Mouse (Mus musculus): ENCODE measurements at regions not wholly inside any gene's neighbourhood (a gene's known extent, or its start where the extent isn't known, plus 50 kb on each side); places are given as distances from the start of the nearest gene placed in this dataset.

DNA sequence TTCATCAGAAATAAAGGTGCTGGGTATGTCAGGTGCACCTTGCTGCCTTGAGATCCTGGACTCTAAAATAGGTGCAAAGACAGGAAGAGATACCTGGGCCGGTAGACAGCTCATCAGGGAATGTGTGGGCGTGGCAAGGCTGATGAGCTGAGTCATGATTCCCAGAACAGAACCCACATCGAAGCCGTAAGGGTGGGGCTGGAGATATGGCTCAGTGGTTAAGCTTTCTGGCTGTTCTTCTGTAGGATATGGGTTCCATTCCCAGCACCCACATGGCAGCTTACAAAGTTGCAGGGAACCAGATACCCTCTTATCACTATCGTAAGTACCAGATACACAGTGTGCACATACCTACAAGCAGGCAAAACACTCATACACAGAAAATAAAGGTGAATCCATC lies 219.6 kb downstream of the Lpin1 start:
- H3K27ac ChIP-seq (ENCODE audit: control insufficient read depth, insufficient read depth, low read depth, low read length), result no peak overlapping the region
- H3K36me3 ChIP-seq (ENCODE audit: control insufficient read depth, insufficient read depth, low read length), result no peaks in the 10 kb centered on the region
- H3K4me1 ChIP-seq (ENCODE audit: control insufficient read depth, insufficient read depth, low read length), result no peaks in the 10 kb centered on the region
- TF ChIP-seq POLR2A (IDR thresholded peaks at IDR 0.05; ENCODE audit: control insufficient read depth, low read depth, low read length) (no peak), CTCF (IDR thresholded peaks at IDR 0.05; ENCODE audit: control insufficient read depth, insufficient read depth, insufficient replicate concordance, low read depth, low read length) (no peak)
- H3K27me3 ChIP-seq (ENCODE audit: control insufficient read depth, insufficient read depth, low read length), result no peaks in the 10 kb centered on the region
- H3K4me3 ChIP-seq (ENCODE audit: control insufficient read depth, low read depth, low read length), result no peak overlapping the region

GRCm38 (mm10) chr12:16387035-16387434 lies 223.7 kb downstream of the Lpin1 start:
- no peak for TF ChIP-seq POLR2A (IDR thresholded peaks at IDR 0.05; ENCODE audit: control insufficient read depth, low read depth, low read length)
- no peak for TF ChIP-seq CTCF (IDR thresholded peaks at IDR 0.05; ENCODE audit: control insufficient read depth, insufficient read depth, insufficient replicate concordance, low read depth, low read length)
- no peaks in the 10 kb centered on the region for H3K27me3 ChIP-seq (ENCODE audit: control insufficient read depth, insufficient read depth, low read length)
- H3K4me3 ChIP-seq (ENCODE audit: control insufficient read depth, low read depth, low read length), result no peak overlapping the region
- H3K36me3 ChIP-seq (ENCODE audit: control insufficient read depth, insufficient read depth, low read length), result no peaks in the 10 kb centered on the region
- no peak overlapping the region for H3K27ac ChIP-seq (ENCODE audit: control insufficient read depth, insufficient read depth, low read depth, low read length)
- H3K4me1 ChIP-seq (ENCODE audit: control insufficient read depth, insufficient read depth, low read length), result no peaks in the 10 kb centered on the region

GRCm38 (mm10) chr12:16384396-16384795 lies 226.4 kb downstream of the Lpin1 start:
- no peaks in the 10 kb centered on the region for H3K27me3 ChIP-seq (ENCODE audit: control insufficient read depth, insufficient read depth, low read length)
- TF ChIP-seq CTCF (IDR thresholded peaks at IDR 0.05; ENCODE audit: control insufficient read depth, insufficient read depth, insufficient replicate concordance, low read depth, low read length) (no peak), POLR2A (IDR thresholded peaks at IDR 0.05; ENCODE audit: control insufficient read depth, low read depth, low read length) (no peak)
- no peak overlapping the region for H3K27ac ChIP-seq (ENCODE audit: control insufficient read depth, insufficient read depth, low read depth, low read length)
- no peaks in the 10 kb centered on the region for H3K4me1 ChIP-seq (ENCODE audit: control insufficient read depth, insufficient read depth, low read length)
- no peaks in the 10 kb centered on the region for H3K36me3 ChIP-seq (ENCODE audit: control insufficient read depth, insufficient read depth, low read length)
- H3K4me3 ChIP-seq (ENCODE audit: control insufficient read depth, low read depth, low read length), result no peak overlapping the region

DNA sequence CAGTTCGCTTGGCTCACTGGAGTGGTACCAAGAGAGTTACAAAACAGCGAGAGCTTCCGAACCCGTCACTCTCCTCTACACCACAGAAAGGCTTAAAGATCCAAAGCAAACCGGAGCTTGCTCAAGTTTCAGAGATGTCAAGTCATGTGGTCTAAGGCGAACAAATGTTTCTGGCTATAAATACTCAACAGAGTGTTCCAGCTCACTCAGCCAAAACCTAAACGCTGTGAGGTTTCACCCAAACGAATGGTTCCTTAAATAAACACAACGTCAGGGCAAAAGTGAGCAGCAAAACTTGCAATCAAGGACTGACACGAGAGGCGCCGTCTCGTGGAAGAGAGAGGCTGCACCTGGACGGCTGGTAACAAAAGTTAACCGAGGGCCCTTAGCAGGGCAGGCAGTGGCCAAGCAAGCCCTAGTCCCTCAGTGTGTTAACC lies 227.2 kb downstream of the Lpin1 start:
- Histone ChIP-seq H3K36me3 (ENCODE audit: control insufficient read depth, insufficient read depth, low read length) (no peaks in the 10 kb centered on the region), H3K4me1 (ENCODE audit: control insufficient read depth, insufficient read depth, low read length) (no peaks in the 10 kb centered on the region), H3K27ac (ENCODE audit: control insufficient read depth, insufficient read depth, low read depth, low read length) (no peak overlapping the region), H3K4me3 (ENCODE audit: control insufficient read depth, low read depth, low read length) (no peak overlapping the region), H3K27me3 (ENCODE audit: control insufficient read depth, insufficient read depth, low read length) (no peaks in the 10 kb centered on the region)
- TF ChIP-seq POLR2A (IDR thresholded peaks at IDR 0.05; ENCODE audit: control insufficient read depth, low read depth, low read length) (no peak), CTCF (IDR thresholded peaks at IDR 0.05; ENCODE audit: control insufficient read depth, insufficient read depth, insufficient replicate concordance, low read depth, low read length) (no peak)

DNA sequence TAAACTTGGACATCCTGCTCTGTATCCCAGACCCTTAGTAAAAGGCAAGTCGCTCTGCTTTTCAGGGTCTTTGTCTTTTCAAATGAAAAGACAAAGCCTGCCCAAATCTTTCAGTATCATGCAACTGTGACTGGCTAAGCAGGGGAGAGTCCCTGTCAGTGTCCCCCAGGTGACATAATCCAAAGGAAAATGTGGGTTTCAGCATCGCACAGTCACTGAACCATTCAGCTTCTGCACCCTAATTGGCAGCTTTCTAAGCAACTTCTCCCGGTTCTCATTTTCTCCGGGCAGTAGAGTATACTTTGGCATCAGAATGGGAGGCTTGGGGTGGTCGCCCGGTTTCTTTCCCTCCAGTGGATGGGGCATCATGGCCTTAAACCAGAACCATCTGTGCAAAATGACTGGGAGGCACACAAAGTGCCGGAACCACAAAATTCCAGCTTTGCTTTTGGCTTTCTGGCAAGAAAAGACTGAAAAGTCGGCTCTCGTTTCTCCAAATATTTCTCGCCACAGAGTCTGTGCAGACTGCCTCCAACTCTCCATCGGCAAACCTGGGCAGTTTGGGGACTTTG lies 228.3 kb downstream of the Lpin1 start:
- TF ChIP-seq CTCF (IDR thresholded peaks at IDR 0.05; ENCODE audit: control insufficient read depth, insufficient read depth, insufficient replicate concordance, low read depth, low read length) (no peak), POLR2A (IDR thresholded peaks at IDR 0.05; ENCODE audit: control insufficient read depth, low read depth, low read length) (no peak)
- H3K4me3 ChIP-seq (ENCODE audit: control insufficient read depth, low read depth, low read length), result no peak overlapping the region
- H3K27ac ChIP-seq (ENCODE audit: control insufficient read depth, insufficient read depth, low read depth, low read length), result no peak overlapping the region
- no peaks in the 10 kb centered on the region for H3K36me3 ChIP-seq (ENCODE audit: control insufficient read depth, insufficient read depth, low read length)
- no peaks in the 10 kb centered on the region for H3K27me3 ChIP-seq (ENCODE audit: control insufficient read depth, insufficient read depth, low read length)
- H3K4me1 ChIP-seq (ENCODE audit: control insufficient read depth, insufficient read depth, low read length), result no peaks in the 10 kb centered on the region

- H3K36me3 ChIP-seq (ENCODE audit: control insufficient read depth, insufficient read depth, low read length), result no peaks in the 10 kb centered on the region
- no peak overlapping the region for H3K4me3 ChIP-seq (ENCODE audit: control insufficient read depth, low read depth, low read length)
- H3K27me3 ChIP-seq (ENCODE audit: control insufficient read depth, insufficient read depth, low read length), result no peaks in the 10 kb centered on the region
- TF ChIP-seq POLR2A (IDR thresholded peaks at IDR 0.05; ENCODE audit: control insufficient read depth, low read depth, low read length) (no peak), CTCF (IDR thresholded peaks at IDR 0.05; ENCODE audit: control insufficient read depth, insufficient read depth, insufficient replicate concordance, low read depth, low read length) (no peak)
- H3K27ac ChIP-seq (ENCODE audit: control insufficient read depth, insufficient read depth, low read depth, low read length), result no peak overlapping the region
- H3K4me1 ChIP-seq (ENCODE audit: control insufficient read depth, insufficient read depth, low read length), result no peaks in the 10 kb centered on the region
Observed at GRCm38 (mm10) chr12:16381026-16381425, 229.7 kb downstream of the Lpin1 start.

DNA sequence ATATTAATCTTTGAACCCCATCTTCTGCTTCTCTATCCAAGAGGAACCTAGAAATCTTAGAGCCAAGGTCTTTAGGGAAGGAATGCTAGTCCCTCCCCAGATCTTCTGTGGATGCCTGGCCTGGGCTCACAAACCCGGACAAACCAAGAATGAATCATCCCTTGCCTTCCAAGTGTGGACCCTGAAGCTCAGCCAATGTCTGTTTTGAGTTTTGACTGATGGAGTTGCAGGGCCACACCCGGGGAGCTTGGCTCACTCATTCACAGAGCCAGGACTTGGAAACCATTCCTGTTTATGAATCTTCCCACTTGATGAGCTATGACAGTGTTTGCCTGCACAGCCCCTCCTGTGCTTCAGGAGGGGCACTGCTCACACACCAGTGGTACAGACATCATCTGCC lies 230.4 kb downstream of the Lpin1 start:
- no peaks in the 10 kb centered on the region for H3K4me1 ChIP-seq (ENCODE audit: control insufficient read depth, insufficient read depth, low read length)
- no peak overlapping the region for H3K4me3 ChIP-seq (ENCODE audit: control insufficient read depth, low read depth, low read length)
- no peak for TF ChIP-seq POLR2A (IDR thresholded peaks at IDR 0.05; ENCODE audit: control insufficient read depth, low read depth, low read length)

GRCm38 (mm10) chr12:16379415-16379814 lies 231.4 kb downstream of the Lpin1 start:
- no peaks in the 10 kb centered on the region for H3K36me3 ChIP-seq (ENCODE audit: control insufficient read depth, insufficient read depth, low read length)
- H3K4me1 ChIP-seq (ENCODE audit: control insufficient read depth, insufficient read depth, low read length), result no peaks in the 10 kb centered on the region
- TF ChIP-seq CTCF (IDR thresholded peaks at IDR 0.05; ENCODE audit: control insufficient read depth, insufficient read depth, insufficient replicate concordance, low read depth, low read length), result no peak
- no peak for TF ChIP-seq POLR2A (IDR thresholded peaks at IDR 0.05; ENCODE audit: control insufficient read depth, low read depth, low read length)
- no peak overlapping the region for H3K4me3 ChIP-seq (ENCODE audit: control insufficient read depth, low read depth, low read length)
- H3K27ac ChIP-seq (ENCODE audit: control insufficient read depth, insufficient read depth, low read depth, low read length), result no peak overlapping the region
- H3K27me3 ChIP-seq (ENCODE audit: control insufficient read depth, insufficient read depth, low read length), result no peaks in the 10 kb centered on the region

More for the DNA sequence above, 230.4 kb downstream of the Lpin1 start:
- H3K27ac ChIP-seq (ENCODE audit: control insufficient read depth, insufficient read depth, low read depth, low read length), result no peak overlapping the region
- H3K36me3 ChIP-seq (ENCODE audit: control insufficient read depth, insufficient read depth, low read length), result no peaks in the 10 kb centered on the region
- no peaks in the 10 kb centered on the region for H3K27me3 ChIP-seq (ENCODE audit: control insufficient read depth, insufficient read depth, low read length)
